Mouse (Mus musculus): Measurements from ENCODE around the gene Ptprs. TPM values are rescaled to one million over a fixed set of nuclear protein-coding genes. Genes with fewer than 3 reads are reported as not detected.

Ptprs gene
- polyA plus RNA-seq, 1 experiment from 2014 or later: 83.2 TPM

DNA sequence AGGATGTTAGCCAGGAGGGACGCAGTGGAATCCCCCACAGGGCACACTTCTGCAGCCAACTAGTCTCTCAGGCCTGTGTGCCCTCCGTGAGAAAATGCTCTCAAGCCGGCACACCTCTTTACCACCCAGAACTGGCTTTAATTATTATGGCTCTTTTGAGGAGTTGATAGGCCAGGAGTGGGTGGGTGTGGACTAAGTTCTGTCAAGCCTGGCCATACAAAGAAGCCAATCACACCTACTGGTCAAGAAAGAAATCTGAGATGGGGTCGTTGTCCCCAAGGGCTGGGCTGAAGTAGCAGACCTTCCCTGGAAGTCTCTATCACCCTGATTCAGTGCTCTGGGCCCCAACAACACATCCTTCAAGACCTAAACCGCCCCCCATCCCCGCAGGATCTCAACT lies 15.4 kb downstream of the Ptprs start:
- no peaks in the 10 kb centered on the region for H3K27me3 ChIP-seq (ENCODE audit: low read depth, poor library complexity, severe bottlenecking)
- peak overlapping the region; percentile 74 for H3K4me3 ChIP-seq
- no peaks in the 10 kb centered on the region for H3K9me3 ChIP-seq (replicated peaks)
- H3K36me3 ChIP-seq: peaks cover 42% of the 10 kb centered on the region
- peaks cover 58% of the 10 kb centered on the region for H3K4me1 ChIP-seq
- WGBS: 8% methylated on average over 6 of the region's 6 CpGs
- DNase-seq (ENCODE audit: low spot score): peak; percentile 50
- peak overlapping the region; percentile 94 for H3K27ac ChIP-seq

GRCm38 (mm10) chr17:56457442-56457841 lies 18.8 kb downstream of the Ptprs start:
- H3K36me3 ChIP-seq: peaks cover 73% of the 10 kb centered on the region
- peaks cover 32% of the 10 kb centered on the region for H3K4me1 ChIP-seq
- H3K27ac ChIP-seq: no peak overlapping the region
- H3K9me3 ChIP-seq (replicated peaks): no peaks in the 10 kb centered on the region
- no peak for DNase-seq (ENCODE audit: low spot score)
- no peak overlapping the region for H3K4me3 ChIP-seq
- H3K27me3 ChIP-seq (ENCODE audit: low read depth, poor library complexity, severe bottlenecking): no peaks in the 10 kb centered on the region
- 96% methylated on average over 1 of the region's 1 CpGs for WGBS

GRCm38 (mm10) chr17:56456353-56456752 lies 19.9 kb downstream of the Ptprs start:
- H3K4me3 ChIP-seq: no peak overlapping the region
- H3K4me1 ChIP-seq: peaks cover 29% of the 10 kb centered on the region
- peaks cover 84% of the 10 kb centered on the region for H3K36me3 ChIP-seq
- 92% methylated on average over 5 of the region's 5 CpGs for WGBS
- no peaks in the 10 kb centered on the region for H3K27me3 ChIP-seq (ENCODE audit: low read depth, poor library complexity, severe bottlenecking)
- no peaks in the 10 kb centered on the region for H3K9me3 ChIP-seq (replicated peaks)
- DNase-seq (ENCODE audit: low spot score): no peak
- H3K27ac ChIP-seq: no peak overlapping the region

GRCm38 (mm10) chr17:56453689-56454088 lies 22.6 kb downstream of the Ptprs start:
- Histone ChIP-seq H3K27ac (no peak overlapping the region), H3K4me1 (peaks cover 4% of the 10 kb centered on the region; the same call in 1 of the 2 replicates), H3K36me3 (peaks cover 100% of the 10 kb centered on the region), H3K4me3 (no peak overlapping the region), H3K27me3 (ENCODE audit: low read depth, poor library complexity, severe bottlenecking) (no peaks in the 10 kb centered on the region), H3K9me3 (replicated peaks) (no peaks in the 10 kb centered on the region)
- no peak for DNase-seq (ENCODE audit: low spot score)
- 89% methylated on average over 4 of the region's 4 CpGs for WGBS

DNA sequence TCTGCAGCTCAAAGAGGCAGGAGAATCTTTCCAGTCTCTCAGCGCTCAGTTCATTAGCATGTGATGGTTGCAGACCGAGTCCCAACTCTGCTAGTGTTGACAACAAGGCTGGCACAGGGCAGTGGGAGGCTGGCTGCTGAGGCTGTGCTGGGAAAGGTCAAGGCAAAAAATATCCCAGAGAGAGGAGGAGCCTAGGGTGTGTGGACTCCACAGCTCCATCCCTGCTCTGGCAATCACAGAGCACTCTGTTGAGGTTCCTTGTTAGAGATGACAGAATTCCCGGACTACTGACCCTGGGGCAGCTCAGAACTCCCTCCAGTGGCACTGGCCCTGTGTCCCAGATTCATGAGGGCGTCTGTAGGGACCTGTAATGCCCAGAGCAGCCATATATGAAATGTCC lies 23.0 kb downstream of the Ptprs start:
- Histone ChIP-seq H3K27ac (no peak overlapping the region), H3K36me3 (peaks cover 100% of the 10 kb centered on the region)

DNA sequence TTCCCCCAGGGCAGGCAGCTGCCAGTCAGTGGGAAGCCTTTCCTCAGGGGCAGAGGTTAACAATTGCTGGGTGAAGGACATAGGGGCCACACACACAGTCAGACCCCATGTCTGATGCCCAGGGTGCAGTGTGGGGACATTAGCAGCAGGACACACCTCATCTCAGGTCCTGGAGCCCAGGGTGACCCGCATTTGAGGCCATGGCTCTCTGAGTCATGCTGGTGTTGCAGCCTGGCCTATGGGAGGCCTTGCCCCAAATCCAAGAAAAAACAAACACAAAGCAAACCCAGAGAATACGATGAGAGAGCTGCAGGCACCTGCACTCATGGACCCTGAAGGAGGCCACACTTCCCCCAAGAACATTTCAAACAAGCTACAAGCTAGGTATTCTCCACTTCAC lies 28.6 kb downstream of the Ptprs start:
- Histone ChIP-seq H3K9me3 (replicated peaks) (no peaks in the 10 kb centered on the region), H3K27ac (no peak overlapping the region), H3K4me1 (no peaks in the 10 kb centered on the region), H3K27me3 (ENCODE audit: low read depth, poor library complexity, severe bottlenecking) (no peaks in the 10 kb centered on the region), H3K4me3 (no peak overlapping the region), H3K36me3 (peaks cover 97% of the 10 kb centered on the region)
- 79% methylated on average over 2 of the region's 2 CpGs for WGBS
- DNase-seq (ENCODE audit: low spot score): no peak

More for the DNA sequence above, 23.0 kb downstream of the Ptprs start:
- Histone ChIP-seq H3K4me1 (no peaks in the 10 kb centered on the region), H3K27me3 (ENCODE audit: low read depth, poor library complexity, severe bottlenecking) (no peaks in the 10 kb centered on the region), H3K4me3 (no peak overlapping the region), H3K9me3 (replicated peaks) (no peaks in the 10 kb centered on the region)
- 84% methylated on average over 4 of the region's 4 CpGs for WGBS
- no peak for DNase-seq (ENCODE audit: low spot score)

GRCm38 (mm10) chr17:56445397-56445796 lies 30.9 kb downstream of the Ptprs start:
- Histone ChIP-seq H3K36me3 (peaks cover 97% of the 10 kb centered on the region), H3K4me1 (no peaks in the 10 kb centered on the region), H3K4me3 (no peak overlapping the region), H3K27me3 (ENCODE audit: low read depth, poor library complexity, severe bottlenecking) (no peaks in the 10 kb centered on the region), H3K27ac (no peak overlapping the region), H3K9me3 (replicated peaks) (no peaks in the 10 kb centered on the region)
- DNase-seq (ENCODE audit: low spot score): no peak
- WGBS: 84% methylated on average over 14 of the region's 14 CpGs

DNA sequence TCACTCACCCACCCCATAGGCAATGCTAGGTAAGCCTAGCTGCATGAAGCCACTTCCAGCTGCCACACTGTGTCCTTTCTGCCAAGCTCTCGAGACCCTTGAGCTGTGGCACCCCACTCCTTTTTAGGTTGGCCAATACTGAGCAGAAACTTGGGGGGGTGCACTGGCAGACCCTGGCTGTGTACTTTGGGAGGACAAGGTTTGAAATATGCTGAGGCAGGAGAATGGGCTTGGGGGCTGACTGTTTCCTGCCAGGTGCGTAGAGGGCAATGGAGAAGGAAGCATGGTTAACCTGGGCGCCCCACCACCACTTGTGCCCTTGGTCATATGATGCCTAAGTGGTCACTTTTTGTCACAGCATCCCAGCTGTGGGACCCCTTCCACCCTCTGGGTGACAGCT lies 31.5 kb downstream of the Ptprs start:
- Histone ChIP-seq H3K4me1 (no peaks in the 10 kb centered on the region), H3K27ac (no peak overlapping the region), H3K27me3 (ENCODE audit: low read depth, poor library complexity, severe bottlenecking) (no peaks in the 10 kb centered on the region), H3K4me3 (no peak overlapping the region), H3K36me3 (peaks cover 96% of the 10 kb centered on the region), H3K9me3 (replicated peaks) (no peaks in the 10 kb centered on the region)
- no peak for DNase-seq (ENCODE audit: low spot score)
- WGBS: 97% methylated on average over 3 of the region's 3 CpGs

DNA sequence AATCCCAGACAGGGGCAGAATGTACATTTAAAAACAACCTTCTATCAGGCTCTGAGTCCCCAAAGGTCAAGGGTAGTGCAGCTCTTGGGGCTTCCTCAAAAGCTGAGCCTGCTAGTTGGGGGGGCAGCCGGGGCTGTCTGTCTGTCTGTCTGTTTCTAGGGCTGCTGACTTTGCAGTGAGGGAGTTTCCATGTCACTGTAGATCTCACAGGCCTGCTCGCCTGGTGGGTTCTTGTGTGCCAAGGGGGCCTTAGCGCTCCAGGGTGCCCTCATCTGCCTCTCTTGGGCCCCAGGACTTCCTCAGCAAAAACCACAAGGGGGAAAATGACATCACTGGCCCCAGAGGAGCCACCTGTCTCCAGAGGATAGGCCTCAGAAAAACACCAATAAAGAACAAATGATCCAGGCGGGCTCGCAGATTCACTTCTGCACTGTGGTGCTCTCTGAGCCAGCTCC lies 32.9 kb downstream of the Ptprs start:
- Histone ChIP-seq H3K4me3 (no peak overlapping the region), H3K4me1 (no peaks in the 10 kb centered on the region), H3K9me3 (replicated peaks) (no peaks in the 10 kb centered on the region), H3K36me3 (peaks cover 96% of the 10 kb centered on the region), H3K27ac (no peak overlapping the region), H3K27me3 (ENCODE audit: low read depth, poor library complexity, severe bottlenecking) (no peaks in the 10 kb centered on the region)
- 91% methylated on average over 5 of the region's 5 CpGs for WGBS
- no peak for DNase-seq (ENCODE audit: low spot score)

DNA sequence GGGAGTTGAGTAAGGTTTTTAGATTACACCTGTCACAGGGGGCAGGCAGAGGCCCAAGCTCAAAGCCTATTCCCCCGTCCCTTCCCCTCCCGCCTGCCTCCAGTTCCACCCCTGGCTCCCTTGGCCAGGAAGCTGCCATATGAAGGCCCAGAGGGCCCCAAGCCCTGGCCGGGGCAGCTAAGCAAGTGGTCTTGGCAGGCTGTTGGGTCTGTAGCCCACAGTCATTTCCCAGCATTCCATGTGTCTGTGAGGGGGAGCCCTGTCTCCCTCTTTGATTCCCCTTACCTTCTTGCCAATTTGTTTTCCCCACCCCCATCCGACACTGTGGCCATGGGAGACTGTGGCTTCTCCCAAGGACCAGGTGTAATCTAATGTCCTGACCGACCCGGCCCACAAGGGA lies 34.0 kb downstream of the Ptprs start:
- DNase-seq (ENCODE audit: low spot score): no peak
- Histone ChIP-seq H3K36me3 (peaks cover 96% of the 10 kb centered on the region), H3K27me3 (ENCODE audit: low read depth, poor library complexity, severe bottlenecking) (no peaks in the 10 kb centered on the region), H3K27ac (no peak overlapping the region), H3K9me3 (replicated peaks) (no peaks in the 10 kb centered on the region), H3K4me1 (no peaks in the 10 kb centered on the region), H3K4me3 (no peak overlapping the region)
- WGBS: 85% methylated on average over 6 of the region's 6 CpGs

DNA sequence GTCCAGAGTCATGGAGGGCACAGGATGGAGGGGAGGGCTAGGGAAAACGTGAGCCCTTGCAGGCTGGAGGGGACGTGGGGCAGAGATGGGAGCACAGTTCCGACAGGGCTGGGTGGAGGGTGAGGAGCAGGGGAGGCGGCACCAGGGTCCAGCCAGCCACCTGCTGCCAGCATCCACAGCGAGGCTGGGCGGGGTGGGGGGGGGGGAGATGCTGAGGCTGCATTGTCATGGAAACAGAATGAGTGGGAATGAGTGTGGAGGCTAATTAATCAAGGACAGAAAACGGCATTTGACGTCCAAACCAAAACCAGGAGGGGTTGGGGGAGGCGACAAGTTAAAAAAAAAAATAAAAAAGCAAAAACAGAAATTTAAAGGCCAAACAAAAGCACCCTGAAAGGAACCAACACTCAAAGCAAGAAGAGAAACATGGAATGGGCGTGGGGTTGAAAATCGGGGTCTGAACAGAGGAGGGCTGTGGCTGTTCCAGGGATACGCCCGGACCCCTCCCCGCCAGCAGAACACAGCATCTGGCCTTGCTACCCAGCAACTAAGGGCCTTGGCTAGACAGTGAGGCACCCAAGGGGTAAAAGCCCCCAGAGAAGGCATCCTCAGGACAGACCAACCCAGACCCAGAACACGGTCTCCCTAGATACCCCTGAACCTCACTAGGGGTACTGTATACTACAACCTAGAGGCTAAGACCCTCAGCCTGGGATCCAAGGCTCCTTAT lies 36.4 kb downstream of the Ptprs start:
- Histone ChIP-seq H3K4me3 (no peak overlapping the region), H3K9me3 (replicated peaks) (0 out of 2 replicates have a peak, but pooled peaks cover 3% of the 10 kb centered on the region), H3K27me3 (ENCODE audit: low read depth, poor library complexity, severe bottlenecking) (no peaks in the 10 kb centered on the region), H3K27ac (no peak overlapping the region), H3K4me1 (no peaks in the 10 kb centered on the region), H3K36me3 (peaks cover 99% of the 10 kb centered on the region)
- DNase-seq (ENCODE audit: low spot score): no peak
- 85% methylated on average over 15 of the region's 15 CpGs for WGBS

- peaks cover 8% of the 10 kb centered on the region for H3K27me3 ChIP-seq (ENCODE audit: low read depth, poor library complexity, severe bottlenecking)
- H3K9me3 ChIP-seq (replicated peaks): 0 out of 2 replicates have a peak, but pooled peaks cover 2% of the 10 kb centered on the region
- peaks cover 82% of the 10 kb centered on the region for H3K36me3 ChIP-seq
- no peak overlapping the region for H3K4me3 ChIP-seq
- peaks cover 2% of the 10 kb centered on the region; the same call in 1 of the 2 replicates for H3K4me1 ChIP-seq
- WGBS: 91% methylated on average over 3 of the region's 3 CpGs
- H3K27ac ChIP-seq: no peak overlapping the region
- DNase-seq (ENCODE audit: low spot score): no peak
Observed at GRCm38 (mm10) chr17:56431582-56431981, 44.7 kb downstream of the Ptprs start.

GRCm38 (mm10) chr17:56427857-56428256 lies 48.4 kb downstream of the Ptprs start:
- Histone ChIP-seq H3K36me3 (peaks cover 77% of the 10 kb centered on the region), H3K27me3 (ENCODE audit: low read depth, poor library complexity, severe bottlenecking) (peaks cover 14% of the 10 kb centered on the region), H3K4me1 (peaks cover 22% of the 10 kb centered on the region), H3K27ac (no peak overlapping the region), H3K4me3 (0 out of 2 replicates have a peak overlapping the region, but pooled peaks have one; percentile 6), H3K9me3 (replicated peaks) (no peaks in the 10 kb centered on the region)
- WGBS: 72% methylated on average over 28 of the region's 28 CpGs
- DNase-seq (ENCODE audit: low spot score): no peak

All from limb, embryonic 10.5 days (tissue).